Mouse (Mus musculus): ENCODE results near the gene Cnn2.

Gene Cnn2

DNA sequence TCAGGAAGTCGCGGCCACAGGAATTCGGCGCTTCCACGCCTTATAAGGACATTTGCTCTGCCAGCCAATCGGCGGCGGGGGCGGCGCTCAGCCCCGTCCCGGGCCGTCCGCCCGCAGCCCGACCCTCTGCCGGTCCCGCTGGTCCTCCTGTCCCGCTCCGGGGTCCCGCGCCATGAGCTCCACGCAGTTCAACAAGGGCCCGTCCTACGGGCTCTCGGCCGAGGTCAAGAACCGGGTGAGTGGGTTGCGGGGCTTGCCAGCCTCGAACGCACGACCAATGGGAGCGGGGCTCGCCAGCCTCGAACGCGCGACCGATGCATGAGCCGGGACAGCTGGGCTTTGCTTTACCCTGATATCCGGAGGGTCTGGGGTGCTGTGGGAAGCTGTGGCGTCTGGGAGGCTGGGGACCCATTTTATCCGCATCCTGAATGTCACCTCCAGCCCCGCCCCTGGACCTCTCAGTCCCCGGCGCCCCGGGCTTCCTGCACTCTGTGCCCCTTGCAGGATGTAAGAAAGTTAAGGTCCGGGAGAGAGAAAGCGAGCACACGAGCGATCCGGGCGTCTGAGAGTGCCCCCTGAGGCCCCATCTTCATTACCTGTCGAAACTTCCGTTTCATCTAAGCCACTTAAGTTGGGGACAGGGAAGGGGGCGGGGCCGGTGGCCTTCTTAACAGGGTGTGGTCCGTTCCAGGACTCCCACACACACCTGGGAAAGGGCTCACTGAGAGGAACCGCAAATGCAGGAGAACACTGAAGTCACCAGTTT lies at the start of gene Cnn2:
Gene Cnn2, plus strand, starts transcription at position 79 of the 766 bp plus-strand sequence.
- in situ Hi-C loops (cut with MboI; ENCODE audit: low sequenced_read_pairs) = loop anchor here (10.0 kb wide), 1 partner anchor 156 kb away; the partner anchor contains the start of genes Cbarp and Midn

DNA sequence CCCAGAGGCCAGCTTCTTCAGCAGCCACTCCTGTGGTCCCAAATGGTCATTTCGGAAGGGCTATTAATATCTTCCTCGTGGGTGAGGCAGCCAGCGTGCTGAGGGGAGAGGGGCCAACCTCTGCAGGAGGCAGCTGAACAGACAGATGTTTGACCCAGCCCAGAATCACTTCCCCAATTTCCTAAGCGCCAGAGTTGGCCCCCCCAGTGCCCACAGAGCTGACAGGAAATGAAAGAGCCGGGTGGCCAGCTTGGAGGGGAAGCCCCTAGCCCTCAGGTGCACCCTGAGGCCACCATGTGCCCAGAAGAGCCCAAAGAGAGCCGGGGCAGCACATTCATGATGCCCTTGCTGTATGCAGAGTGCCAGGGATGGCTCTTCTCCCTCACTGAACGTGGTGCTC lies 47.6 kb upstream of the Cnn2 start:
- in situ Hi-C loops (cut with MboI; ENCODE audit: low sequenced_read_pairs) = no loop called here

DNA sequence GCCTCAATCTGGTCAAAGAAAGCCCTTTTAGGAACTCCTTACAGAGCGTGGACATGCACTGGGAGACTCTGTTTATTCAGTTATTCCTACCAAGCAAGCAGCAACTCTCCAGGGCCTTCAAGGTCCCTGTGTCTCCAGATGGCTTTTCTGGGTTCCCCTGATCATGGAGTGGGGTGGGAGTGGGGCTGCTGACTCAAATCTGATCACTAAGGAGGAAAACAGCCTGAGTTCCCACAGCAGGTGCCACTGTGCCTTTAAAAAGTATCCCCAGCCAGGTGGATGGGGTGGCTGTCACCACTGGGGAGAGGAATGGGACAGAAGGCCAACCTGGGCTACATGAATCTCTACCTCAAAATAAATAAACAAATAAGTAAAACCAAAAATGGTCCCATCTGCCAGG lies 45.4 kb upstream of the Cnn2 start:
- in situ Hi-C loops (cut with MboI; ENCODE audit: low sequenced_read_pairs) = no loop called here

DNA sequence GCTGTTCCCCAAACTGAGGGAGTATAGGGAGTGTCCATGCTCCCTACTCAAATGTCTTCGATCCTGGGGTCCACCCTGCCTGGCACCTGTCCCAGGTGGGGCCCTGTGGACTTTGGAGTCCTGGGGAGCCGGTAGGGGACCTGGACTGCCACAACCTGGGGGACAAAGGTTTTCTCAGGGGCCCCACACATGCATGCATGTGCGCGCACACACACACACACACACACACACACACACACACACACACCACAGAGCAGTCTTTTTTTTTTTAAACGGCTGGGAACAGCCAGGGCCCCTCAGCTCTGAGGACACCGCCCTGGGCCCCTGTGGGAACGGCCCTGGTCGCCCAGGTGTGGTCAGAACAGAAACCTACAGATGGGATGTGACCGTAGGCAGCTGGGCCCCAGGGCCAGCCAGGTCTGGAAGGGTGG lies 44.9 kb upstream of the Cnn2 start:
- in situ Hi-C loops (cut with MboI; ENCODE audit: low sequenced_read_pairs) = no loop called here

DNA sequence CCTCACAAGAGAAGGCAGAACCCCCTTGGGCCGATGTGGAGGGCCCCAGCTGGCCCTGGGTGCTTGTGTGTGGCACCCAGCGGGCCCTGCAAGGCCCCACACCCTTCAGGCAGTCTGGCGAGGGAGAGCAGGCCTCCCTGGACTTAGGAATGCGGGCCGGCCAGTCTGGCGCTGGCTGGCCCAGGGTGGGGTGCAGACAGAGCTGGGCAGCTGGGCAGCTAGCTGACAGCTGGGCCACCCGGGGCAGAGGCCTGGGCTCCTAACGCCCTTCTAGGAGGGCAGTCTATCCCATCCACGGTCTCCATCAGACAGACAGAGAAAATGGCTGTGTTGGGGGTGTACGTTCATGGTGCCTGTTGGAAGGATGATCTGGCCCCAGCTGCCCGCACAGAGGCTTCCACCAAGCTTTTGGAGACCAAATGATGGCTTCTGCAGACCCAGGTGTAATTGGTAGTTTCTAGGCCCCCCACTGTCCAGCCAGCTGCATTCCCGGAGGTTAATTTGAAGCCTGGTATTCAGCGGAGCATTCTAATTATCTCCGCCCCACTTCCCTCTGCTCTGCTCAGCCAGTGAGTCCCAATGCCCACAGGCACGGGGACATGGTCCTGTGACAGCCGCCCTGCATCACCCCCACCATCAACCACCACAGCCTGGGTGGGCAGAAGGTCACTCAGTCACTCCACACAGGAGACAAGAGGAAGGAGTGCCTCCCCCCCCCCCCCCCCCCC lies 42.7 kb upstream of the Cnn2 start:
- in situ Hi-C loops (cut with MboI; ENCODE audit: low sequenced_read_pairs) = no loop called here

DNA sequence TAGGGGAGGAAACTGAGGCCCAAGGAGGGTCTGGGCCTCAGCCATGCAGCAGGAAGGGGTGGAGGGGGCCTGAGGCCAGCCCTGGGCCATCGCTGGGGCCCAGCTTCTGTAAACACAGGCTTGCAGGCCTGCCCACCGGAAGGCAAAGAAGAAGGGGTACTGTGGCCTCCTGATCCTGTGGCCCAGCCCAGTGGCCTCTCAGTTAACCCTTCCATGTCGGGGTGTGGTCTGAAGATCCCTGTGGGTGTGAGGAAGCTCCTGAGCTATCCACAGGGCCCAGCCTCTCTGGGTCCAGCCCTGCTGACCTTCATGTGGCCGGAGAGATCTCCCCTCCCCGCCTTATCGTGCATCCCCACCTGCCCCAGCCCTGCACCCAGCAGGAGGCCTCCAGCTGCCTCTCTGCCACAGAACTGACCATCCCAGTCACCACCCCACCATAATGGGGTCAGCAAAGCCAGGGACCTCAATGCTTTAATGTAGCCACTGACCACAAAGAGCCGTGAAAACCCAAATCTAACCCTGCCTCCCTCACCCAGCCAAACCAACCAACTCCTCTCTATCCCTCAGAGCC lies 41.5 kb upstream of the Cnn2 start:
- in situ Hi-C loops (cut with MboI; ENCODE audit: low sequenced_read_pairs) = no loop called here

DNA sequence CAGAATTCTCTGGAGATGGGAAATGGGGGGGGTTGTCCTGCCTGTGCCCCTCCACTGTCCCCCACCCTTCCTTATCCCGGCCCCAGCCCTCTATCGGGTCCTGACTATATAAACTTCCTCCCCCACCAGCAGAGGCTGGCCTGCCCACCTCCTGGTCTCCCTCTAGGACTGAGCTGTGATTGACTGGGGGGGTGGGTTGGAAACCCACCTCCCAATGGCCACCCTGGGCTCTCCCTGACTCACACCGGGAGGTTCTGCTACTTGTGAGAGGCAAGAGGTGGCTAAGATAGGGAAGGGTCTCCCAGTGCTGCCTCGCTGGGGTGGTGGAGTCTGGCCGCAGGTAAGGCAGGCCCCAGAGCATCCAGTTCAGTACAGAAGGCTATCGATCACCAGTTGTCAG lies 40.9 kb upstream of the Cnn2 start:
- in situ Hi-C loops (cut with MboI; ENCODE audit: low sequenced_read_pairs) = no loop called here

DNA sequence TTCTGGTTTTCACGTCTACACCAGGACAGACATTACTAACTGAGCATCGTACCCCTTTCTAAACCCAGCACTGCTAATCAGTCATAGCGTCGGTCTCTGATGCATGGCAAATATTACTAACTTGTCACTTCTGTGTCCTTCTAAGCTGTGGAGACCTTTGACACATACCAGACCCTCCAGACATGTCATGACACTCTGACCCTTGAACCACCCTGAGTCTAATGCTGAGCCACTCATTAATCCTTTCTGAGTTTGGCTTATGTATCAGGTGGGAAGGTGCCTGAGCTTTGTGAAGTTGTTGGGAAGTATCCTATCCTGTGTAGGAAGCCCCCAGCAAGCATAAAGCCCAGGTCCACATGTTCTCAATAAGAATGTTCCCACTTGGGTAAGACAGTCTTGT lies 38.5 kb upstream of the Cnn2 start:
- in situ Hi-C loops (cut with MboI; ENCODE audit: low sequenced_read_pairs) = no loop called here

DNA sequence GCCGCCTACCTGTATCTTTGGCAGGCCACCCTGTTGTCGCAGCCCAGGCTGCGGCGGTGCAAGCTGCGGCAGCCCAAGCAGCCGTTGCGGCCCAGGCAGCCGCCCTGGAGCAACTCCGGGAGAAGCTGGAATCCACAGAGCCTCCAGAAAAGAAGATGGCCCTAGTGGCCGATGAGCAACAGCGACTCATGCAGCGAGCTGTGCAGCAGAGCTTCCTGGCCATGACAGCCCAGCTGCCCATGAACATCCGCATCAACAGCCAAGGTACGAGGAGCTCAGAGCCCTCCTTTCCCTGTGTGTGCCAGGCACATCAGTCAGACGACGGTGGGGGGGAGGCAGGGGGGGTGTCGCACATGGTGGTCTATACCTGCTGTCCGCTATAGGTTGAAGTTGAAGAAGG lies 37.7 kb upstream of the Cnn2 start:
- in situ Hi-C loops (cut with MboI; ENCODE audit: low sequenced_read_pairs) = no loop called here

DNA sequence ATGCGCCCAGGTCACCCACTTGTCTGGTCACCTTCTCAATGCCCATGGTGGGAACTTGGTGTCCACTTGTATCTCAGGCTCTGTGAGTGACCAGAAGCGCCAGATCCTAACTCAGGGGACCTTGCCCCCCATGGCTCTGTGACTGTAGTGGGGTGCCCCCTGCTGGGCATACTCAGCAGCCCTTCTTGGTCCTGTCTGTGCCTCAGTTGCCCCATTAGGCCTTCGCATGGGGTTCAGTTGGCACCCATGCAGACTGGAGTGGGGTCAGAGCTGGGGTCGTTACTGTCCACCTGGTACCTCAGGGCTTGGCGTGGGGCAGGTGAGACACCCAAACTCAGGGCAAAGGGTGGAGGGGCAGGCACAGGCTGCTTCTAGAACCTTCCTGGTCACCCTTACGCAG lies 34.4 kb upstream of the Cnn2 start:
- in situ Hi-C loops (cut with MboI; ENCODE audit: low sequenced_read_pairs) = no loop called here

DNA sequence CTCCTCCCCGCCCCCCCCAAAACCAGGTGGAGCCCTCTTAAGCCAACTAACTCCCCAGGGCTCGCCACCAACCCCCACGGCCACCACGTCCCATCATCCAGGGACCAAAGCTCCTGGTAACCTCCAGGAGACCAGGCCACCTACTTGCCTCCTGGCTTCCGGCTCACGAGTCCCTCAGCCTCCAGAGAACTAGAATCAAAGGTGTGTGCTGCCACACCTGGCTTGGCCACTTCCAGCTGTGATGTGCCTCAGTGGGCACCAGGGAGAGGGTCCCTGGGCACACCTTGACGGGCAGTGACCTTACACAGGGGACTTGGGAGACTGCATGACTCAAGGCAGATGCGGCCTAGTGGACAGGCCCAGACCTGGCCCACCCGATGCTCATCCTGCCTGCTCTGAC lies 32.7 kb upstream of the Cnn2 start:
- in situ Hi-C loops (cut with MboI; ENCODE audit: low sequenced_read_pairs) = loop anchor here (5.0 kb wide), 1 partner anchor 33 kb away; the partner anchor contains the start of gene R3hdm4

DNA sequence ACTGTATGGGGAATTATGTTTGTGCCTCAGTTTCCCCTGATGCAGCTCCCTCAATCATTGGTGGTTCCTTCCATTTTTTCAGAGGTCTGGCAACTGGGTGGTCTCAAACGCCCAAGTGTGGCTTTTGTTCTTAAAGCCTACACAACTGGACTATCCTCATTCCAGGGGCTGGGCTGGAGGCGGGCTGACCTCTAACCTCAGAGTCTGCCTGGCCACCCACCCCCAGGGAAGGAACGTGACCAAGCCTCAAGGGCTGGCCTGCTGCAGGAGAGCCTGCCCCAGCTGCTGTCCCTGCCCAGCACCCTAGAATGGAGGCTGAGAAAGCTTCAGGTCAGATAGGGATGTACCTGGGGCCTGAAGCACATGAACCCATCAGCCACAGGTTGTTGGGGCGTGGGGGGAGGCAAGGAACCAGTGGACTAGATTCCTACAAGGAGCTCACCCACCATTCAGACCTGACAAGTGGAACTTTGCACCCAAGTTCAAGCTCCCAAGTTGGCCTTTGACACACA lies 31.7 kb upstream of the Cnn2 start:
- in situ Hi-C loops (cut with MboI; ENCODE audit: low sequenced_read_pairs) = loop anchor here (5.0 kb wide), 1 partner anchor 34 kb away; the partner anchor contains the start of gene R3hdm4

DNA sequence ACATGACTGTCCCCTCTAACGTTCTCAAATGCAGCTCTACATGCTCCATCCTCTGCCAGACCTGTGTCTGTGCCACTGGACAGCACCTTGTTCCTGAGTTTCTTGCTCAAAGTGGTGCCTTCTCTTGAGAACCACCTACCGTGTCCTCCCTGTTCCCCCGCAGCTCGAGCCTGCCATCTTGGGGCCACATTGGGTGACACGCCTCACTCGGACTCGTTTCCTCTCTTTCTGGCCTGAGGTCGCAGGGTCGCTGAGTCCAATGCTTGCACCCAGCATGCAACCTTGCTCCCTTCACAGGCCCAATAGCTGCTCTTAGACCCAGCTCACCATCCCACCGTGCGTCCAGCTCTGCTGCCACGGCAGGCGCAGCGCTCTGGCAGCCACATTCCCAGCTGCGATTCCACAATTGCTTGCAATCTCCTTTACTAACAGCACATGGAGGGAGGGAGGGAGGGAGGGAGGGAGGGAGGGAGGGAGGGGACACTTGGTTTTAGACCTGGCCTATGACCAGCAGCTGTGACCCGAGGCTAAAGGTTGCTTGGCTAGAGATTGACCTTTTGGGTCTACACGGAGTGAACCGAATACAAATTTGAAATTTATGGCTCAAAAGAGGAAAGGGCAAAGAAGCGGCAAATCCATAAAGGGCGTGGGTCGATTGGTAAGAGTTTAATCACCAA lies 30.1 kb upstream of the Cnn2 start:
- in situ Hi-C loops (cut with MboI; ENCODE audit: low sequenced_read_pairs) = loop anchor here (5.0 kb wide), 1 partner anchor 36 kb away; the partner anchor contains the start of gene R3hdm4

DNA sequence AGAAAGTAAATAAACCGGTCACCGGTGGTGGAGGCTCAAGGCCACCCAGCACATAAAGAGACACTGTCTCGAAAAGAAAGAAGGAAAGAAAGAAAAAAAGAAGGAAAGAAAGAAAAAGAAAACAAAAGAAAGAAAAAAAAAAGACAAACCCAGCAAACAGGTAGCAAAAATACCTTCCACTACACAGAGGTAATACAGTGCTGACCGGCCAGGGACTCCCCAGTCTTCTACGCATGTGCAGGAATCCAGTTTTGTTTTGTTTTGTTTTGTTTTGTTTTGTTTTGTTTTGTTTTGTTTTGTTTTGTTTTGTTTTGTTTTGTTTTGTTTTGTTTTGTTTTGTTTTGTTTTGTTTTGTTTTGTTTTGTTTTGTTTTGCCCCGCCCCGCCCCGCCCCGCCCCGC lies 29.0 kb upstream of the Cnn2 start:
- in situ Hi-C loops (cut with MboI; ENCODE audit: low sequenced_read_pairs) = loop anchor here (5.0 kb wide), 1 partner anchor 37 kb away; the partner anchor contains the start of gene R3hdm4

DNA sequence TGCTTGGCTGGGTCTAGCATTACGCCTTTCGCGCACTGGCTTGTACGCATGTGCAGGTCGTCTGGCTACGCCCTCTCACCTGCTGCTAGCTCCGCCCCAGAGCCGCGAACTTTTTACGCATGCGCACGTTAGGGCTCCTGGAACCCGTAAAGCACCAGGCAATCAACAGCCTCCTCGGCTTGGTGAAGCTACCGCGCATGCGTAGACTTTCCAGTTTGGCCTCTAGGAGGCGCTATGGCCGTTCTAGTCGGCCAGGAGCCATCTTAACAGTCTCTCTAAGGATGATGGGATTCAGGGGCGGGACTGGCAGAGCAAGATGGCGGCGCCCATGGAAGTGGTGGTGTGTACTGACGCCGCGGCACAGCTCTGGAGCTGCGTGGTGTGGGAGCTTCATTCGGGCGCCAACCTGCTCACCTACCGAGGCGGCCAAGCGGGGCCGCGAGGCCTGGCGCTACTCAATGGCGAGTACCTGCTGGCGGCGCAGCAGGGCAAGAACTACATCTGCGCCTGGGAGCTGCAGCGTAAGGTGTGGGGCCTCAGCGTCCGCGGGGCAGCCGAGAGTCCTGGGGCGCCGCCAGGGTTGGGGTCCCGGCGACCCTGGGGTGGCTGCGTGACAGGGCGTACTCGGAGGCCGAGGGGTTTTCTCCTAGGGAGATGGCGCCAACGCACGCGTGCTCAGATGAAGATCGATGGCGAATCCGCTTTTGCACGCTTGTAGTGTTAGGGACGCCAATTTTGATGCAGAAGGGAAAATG lies 28.4 kb upstream of the Cnn2 start, which contains the start of gene Wdr18:
Gene Wdr18, plus strand, starts transcription at position 306 of the 755 bp plus-strand sequence.
- in situ Hi-C loops (cut with MboI; ENCODE audit: low sequenced_read_pairs) = loop anchor here (5.0 kb wide), 1 partner anchor 38 kb away; the partner anchor contains the start of gene R3hdm4

DNA sequence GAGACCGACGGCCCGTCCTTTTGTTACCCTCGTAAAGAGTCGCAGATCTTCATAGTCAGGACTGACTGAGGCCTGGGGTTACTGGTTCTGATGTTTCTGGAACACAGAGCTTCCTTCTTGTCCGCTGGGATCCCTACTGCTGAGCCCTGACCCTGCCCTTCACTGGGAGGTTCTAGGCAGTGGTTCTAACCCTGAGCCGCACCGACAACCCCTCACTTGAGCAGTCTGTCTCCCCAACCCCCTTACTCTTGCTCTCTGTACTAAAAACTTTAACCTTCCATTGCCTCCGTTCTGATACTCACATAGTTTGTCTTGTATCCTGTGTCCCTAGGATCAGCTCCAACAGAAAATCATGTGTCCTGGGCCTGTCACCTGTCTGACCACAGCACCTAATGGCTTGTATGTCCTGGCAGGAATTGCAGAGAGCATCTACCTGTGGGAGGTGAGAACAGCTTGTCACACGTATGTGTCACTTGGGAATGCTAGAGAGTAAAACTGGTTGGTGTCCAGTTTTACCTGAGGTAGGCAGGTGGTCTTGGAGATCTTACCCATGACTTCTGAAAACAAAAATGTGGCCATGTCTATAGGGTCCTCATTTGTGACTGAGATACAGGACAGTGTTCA lies 27.6 kb upstream of the Cnn2 start:
- in situ Hi-C loops (cut with MboI; ENCODE audit: low sequenced_read_pairs) = no loop called here

DNA sequence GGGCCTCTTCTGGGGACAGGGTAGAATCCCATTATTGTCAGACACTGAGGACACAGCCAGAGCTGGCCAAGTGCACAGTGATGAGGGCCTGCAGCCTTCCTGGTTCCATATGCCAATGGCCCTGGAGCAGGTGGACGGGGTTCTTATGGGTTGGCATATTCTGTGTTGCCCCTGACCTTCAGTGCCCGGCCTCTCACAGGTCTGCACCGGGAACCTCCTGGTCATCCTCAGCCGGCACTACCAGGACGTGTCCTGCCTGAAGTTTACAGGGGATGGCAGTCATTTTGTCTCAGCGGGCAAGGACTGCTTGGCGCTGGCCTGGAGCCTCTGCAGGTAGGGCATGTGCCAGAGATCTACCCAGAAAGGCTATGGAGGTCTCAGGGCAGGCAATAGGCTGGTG lies 23.7 kb upstream of the Cnn2 start:
- in situ Hi-C loops (cut with MboI; ENCODE audit: low sequenced_read_pairs) = no loop called here

DNA sequence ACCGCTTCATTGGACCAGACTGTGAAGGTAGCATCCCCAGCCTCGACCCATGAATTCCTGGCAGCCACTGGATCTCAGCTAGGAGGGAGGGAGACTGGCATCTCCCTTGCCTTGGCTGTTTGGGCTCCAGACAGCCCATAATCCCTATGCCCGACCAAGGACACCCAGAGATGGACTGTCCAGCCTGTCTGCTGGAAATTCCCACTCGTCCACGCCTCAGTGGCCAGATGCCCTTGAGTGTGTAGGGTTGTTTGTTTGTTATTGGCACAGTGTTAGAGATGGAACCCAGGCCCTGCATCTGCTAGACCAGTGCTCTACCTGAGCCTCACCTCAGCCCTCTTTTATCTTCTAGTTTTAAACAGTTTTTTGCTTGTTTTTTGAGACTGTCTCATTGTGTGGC lies 23.1 kb upstream of the Cnn2 start:
- in situ Hi-C loops (cut with MboI; ENCODE audit: low sequenced_read_pairs) = no loop called here

DNA sequence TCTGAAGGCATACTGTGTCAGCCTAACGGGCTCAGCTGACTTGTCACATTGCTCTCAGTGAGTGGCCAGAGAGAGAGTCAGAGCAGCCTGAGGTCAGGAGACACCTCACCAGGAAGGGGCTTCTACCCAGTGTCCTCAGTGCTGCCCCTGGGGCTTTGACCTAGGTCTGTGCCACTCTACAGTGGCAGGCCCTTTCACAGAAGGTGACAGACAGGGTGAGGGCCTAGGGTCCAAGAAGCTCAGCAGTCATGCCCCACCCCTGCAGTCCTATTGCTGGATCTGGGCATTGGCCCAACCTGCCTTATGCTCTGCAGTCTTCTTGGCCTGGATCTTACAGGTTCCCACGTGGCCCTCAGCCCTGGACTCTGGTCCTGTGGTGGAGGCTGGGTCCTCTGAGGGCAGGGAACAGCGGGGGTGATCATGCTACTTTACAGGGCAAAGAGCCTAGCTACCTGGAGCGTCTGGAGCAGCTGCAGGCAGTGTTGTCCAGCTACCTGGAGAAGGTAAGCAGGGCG lies 21.4 kb upstream of the Cnn2 start:
- in situ Hi-C loops (cut with MboI; ENCODE audit: low sequenced_read_pairs) = no loop called here

Measured in CH12F3 (cell line).